Mouse (Mus musculus) kidney, postnatal 4 days (tissue): ENCODE data around the gene Nhsl1.
"Not testable (repeated sequence)": the region's sequence is repeated elsewhere in the genome, so short reads cannot be mapped to it uniquely, and the experiment has no call there.

ENCODE experiments used
- DNase-seq, 2 experiments: peaks; one replicate each; pipeline ENCODE4 v3.0.0; 2021; ENCODE audit warnings: mixed read lengths in 2 of 2

Gene Nhsl1

DNA sequence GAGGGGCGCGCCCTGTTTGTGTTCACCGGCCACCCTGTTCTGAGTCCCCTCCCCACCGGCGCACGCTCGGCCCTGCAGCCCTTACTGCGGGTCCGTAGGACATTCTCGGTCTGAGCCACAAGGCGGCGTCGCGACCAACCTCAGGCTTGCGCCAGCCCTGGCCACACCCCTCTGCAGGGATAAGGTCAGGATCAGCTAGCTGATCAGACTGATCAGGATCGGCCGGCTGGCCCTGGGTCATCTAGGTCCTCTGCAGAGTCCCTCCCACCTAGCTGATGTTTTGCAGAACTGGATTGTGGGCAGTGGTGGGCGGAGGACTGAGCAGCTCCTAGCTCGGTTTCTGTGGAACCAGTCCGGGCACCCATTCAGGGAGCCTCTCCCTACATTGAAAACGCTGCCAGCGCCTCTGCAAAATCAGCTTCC lies 227.0 kb downstream of the Nhsl1 start, which contains the start of gene Hebp2:
Hebp2 (minus strand) TSS at position 264 of the 423 bp plus-strand sequence.
- DNase-seq: peak; percentile 80 to 87

DNA sequence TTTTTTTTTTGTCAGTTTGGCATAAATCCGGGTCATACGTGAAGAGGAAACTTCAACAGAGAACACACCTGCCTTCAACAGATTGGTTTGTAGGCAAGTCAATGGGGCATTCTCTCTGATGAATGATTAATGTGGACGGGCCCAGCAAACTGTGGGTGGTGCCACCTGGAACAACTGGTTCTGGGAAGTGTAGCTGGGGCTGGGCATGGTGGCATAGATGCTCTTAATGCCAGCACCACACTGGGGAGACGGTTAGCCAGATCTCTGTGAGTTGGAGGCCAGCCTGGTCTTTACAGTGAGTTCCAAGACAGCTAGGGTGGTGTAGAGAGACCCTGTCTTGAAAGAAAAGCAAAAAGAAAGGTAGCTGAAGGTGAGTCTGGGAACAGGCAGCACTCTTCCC lies 228.6 kb downstream of the Nhsl1 start:
- DNase-seq: peak in 1 of 2 experiments; percentile 31

DNA sequence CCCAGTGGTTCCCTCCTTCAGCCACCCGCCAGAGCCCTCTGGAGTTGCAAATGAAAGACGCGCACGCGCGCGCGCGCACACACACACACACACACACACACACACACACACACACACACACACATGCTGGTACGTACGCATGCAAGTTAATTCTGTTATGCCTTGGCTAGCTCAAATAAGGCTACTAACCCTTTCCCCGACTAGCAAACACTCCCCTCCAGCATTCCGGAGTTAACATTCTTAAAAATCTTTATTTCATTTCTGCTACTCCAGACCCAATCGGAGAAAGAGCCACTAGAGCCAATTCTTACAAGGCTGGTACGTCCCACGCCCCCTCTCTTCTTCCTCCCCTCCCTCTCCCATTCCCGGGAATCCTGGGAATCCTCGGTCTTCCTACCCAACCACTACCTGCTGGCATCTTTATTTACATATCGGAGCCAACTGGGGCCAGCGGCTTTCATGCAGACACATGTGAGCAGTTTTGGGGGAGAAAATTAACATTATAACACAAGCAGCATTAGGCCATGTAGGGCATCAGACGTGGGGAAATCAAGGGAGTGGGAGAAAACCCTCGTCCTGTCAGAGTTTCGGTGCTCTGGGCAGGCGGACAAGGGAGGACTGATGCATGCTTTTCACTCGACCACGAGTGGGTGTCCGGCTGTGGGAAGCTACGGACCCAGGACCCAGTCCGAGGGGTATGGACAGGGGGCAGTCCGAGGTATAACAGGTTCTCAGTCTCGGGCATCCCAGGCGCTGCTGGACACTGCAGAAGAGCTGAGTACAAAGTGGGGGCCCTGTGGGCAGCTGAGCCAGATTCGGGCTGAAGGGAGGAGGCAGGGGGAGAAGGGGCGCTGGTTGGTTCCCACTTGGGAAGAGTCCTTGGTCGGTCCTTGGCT lies 230.8 kb downstream of the Nhsl1 start:
- peak; percentile 27 to 38 for DNase-seq

DNA sequence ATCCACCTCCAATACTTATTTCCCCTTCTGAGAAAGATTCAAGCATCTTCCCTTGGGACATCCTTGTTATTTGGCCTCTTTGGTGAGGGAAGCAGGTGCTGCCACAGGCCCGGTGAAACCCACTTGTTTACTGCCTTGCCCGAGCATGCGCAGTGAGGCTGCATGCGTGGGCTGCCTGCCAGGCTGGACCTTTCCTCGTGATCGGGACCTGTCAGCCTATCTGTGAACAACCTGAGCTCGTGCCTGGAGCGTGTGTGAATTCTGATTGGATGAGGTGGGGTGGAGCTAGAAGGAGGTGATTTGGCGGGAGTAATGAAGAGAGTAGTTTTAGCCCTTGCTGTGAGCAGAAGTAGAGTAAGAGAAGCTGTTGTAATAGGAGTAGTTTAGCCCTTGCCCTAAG lies 240.3 kb downstream of the Nhsl1 start:
- not testable (repeated sequence) for DNase-seq

DNA sequence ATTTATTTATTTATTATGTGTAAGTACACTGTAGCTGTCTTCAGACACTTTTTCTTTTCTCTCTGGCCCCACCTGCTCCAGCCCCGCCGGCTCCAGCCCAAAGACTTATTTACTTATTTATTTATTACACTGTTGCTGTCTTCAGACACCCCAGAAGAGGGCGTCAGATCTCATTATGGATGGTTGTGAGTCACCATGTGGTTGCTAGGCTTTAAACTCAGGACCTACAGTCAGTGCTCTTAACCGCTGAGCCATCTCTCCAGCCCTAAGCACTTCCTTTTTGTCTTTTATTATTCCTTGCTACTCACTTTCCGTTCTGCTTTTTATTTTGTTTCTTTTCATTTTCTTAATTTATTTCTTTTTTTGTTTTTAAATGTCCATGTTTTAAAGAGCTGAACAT lies 242.7 kb downstream of the Nhsl1 start:
- DNase-seq: no peak

DNA sequence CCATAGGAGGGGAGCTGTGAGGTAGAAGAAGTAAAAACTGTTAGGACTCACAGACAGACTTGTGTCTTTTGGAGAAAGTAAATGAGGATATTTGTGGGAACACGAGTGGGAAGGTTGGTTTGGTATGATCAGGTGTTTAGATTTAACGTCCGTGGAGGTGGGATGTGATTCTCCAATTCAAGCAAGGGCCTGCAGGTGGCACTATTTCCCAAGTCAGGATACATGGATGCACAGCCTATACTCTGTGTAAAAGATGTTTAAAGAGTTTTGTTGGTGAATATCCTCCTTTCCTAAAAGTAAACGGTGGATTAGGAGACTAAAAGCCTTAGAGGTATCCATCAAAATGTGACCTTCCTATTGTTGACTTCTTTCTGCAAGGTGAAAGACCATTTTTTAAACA lies 244.2 kb downstream of the Nhsl1 start:
- peak; percentile 75 to 78 for DNase-seq

DNA sequence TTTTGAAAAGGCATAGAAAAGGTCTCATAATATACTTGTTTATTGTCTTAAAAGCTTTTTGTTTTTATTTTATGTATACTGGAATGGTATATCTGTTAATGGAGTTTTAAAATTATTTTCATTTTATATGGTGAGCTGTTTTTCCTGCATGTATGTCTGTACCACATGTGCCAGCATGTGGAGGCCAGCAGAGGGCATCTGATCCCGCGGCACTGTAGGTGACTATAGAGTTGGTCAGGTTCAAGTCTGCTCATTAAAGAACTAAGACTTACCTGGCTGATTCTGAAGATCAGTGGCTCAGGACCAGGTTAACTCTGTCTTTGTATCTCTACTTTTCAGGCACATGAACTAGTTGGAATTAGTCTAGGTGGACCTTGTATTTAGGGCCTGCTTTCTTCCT lies 253.8 kb downstream of the Nhsl1 start:
- DNase-seq: peak in 1 of 2 experiments; percentile 27
